Mouse (Mus musculus): Measurements from ENCODE around the gene Sult2b1. TPM values are rescaled to one million over a fixed set of nuclear protein-coding genes. Genes with fewer than 3 reads are reported as not detected.

The Sult2b1 gene
- total RNA-seq, 1 experiment = 1.6 TPM

- Histone ChIP-seq H3K27ac (ENCODE audit: insufficient read depth, low read depth, low read length, poor library complexity, severe bottlenecking) (no peak overlapping the region), H3K9ac (ENCODE audit: insufficient read depth, low read depth, low read length, poor library complexity, severe bottlenecking) (no peak overlapping the region), H3K36me3 (ENCODE audit: control insufficient read depth, insufficient read depth, low read length, poor library complexity, severe bottlenecking) (peaks cover 29% of the 10 kb centered on the region), H3K4me1 (ENCODE audit: control insufficient read depth in 2 of 2, insufficient read depth in 2 of 2, low read length in 2 of 2, poor library complexity in 1 of 2) (peaks cover 0 to 6% of the 10 kb centered on the region in 2 experiments; a peak in 2 of 4 replicates), H3K4me3 (ENCODE audit: insufficient read depth in 1 of 2, low read depth in 1 of 2, low read length in 2 of 2, poor library complexity in 1 of 2, severe bottlenecking in 1 of 2) (peak overlapping the region; percentile 97 to 99; a peak in 3 of 4 replicates), H3K9me3 (ENCODE audit: control insufficient read depth, insufficient read depth, low read depth, low read length) (no peaks in the 10 kb centered on the region)
- in situ Hi-C loops (cut with MboI; ENCODE audit: low sequenced_read_pairs in 2 of 2, unreplicated experiment in 2 of 2) = no loop called here
- no peak for DNase-seq (ENCODE audit: low read depth, low spot score)
- no peak for TF ChIP-seq HCFC1 (IDR thresholded peaks at IDR 0.05; ENCODE audit: borderline replicate concordance, insufficient read depth, low read length)
- TF ChIP-seq ZNF384 (IDR thresholded peaks at IDR 0.05; ENCODE audit: low read depth, low read length) = no peak
- TF ChIP-seq CHD2 (IDR thresholded peaks at IDR 0.05; ENCODE audit: low read depth, low read length) = no peak
- TF ChIP-seq MAFK (IDR thresholded peaks at IDR 0.05; ENCODE audit: insufficient read depth, low read depth, low read length) = no peak
- no peak for TF ChIP-seq ZC3H11A (IDR thresholded peaks at IDR 0.05; ENCODE audit: borderline replicate concordance, low read depth, low read length)
These were observed 46.7 kb upstream of the Sult2b1 start for GRCm38 (mm10) chr7:45831128-45831525.

GRCm38 (mm10) chr7:45830427-45831127 is 46.1 kb upstream of the Sult2b1 start, which contains the start of gene Grwd1:
Grwd1 (minus strand) TSS chr7:45830944.
- Histone ChIP-seq H3K4me1 (ENCODE audit: control insufficient read depth in 2 of 2, insufficient read depth in 2 of 2, low read length in 2 of 2, poor library complexity in 1 of 2) (peaks cover 0 to 7% of the 10 kb centered on the region in 2 experiments; a peak in 2 of 4 replicates), H3K4me3 (ENCODE audit: insufficient read depth in 1 of 2, low read depth in 1 of 2, low read length in 2 of 2, poor library complexity in 1 of 2, severe bottlenecking in 1 of 2) (peak within 1 kb of the TSS; percentile 97 to 99), H3K9ac (ENCODE audit: insufficient read depth, low read depth, low read length, poor library complexity, severe bottlenecking) (peak within 1 kb of the TSS; percentile 99), H3K9me3 (ENCODE audit: control insufficient read depth, insufficient read depth, low read depth, low read length) (no peaks in the 10 kb centered on the region), H3K27ac (ENCODE audit: insufficient read depth, low read depth, low read length, poor library complexity, severe bottlenecking) (0 out of 2 replicates have a peak within 1 kb of the TSS, but pooled peaks have one; percentile 60), H3K36me3 (ENCODE audit: control insufficient read depth, insufficient read depth, low read length, poor library complexity, severe bottlenecking) (peaks cover 34% of the 10 kb centered on the region)
- peak; percentile 90 for DNase-seq (ENCODE audit: low read depth, low spot score)
- in situ Hi-C loops (cut with MboI; ENCODE audit: low sequenced_read_pairs in 2 of 2, unreplicated experiment in 2 of 2) = no loop called here
- TF ChIP-seq ZC3H11A (IDR thresholded peaks at IDR 0.05; ENCODE audit: borderline replicate concordance, low read depth, low read length) (no peak), HCFC1 (IDR thresholded peaks at IDR 0.05; ENCODE audit: borderline replicate concordance, insufficient read depth, low read length) (peak; percentile 88)

GRCm38 (mm10) chr7:45826631-45827030 is 42.2 kb upstream of the Sult2b1 start:
- Histone ChIP-seq H3K4me3 (ENCODE audit: insufficient read depth in 1 of 2, low read depth in 1 of 2, low read length in 2 of 2, poor library complexity in 1 of 2, severe bottlenecking in 1 of 2) (no peak overlapping the region), H3K9me3 (ENCODE audit: control insufficient read depth, insufficient read depth, low read depth, low read length) (no peaks in the 10 kb centered on the region), H3K36me3 (ENCODE audit: control insufficient read depth, insufficient read depth, low read length, poor library complexity, severe bottlenecking) (peaks cover 62% of the 10 kb centered on the region), H3K4me1 (ENCODE audit: control insufficient read depth in 2 of 2, insufficient read depth in 2 of 2, low read length in 2 of 2, poor library complexity in 1 of 2) (peaks cover 0 to 4% of the 10 kb centered on the region in 2 experiments; a peak in 1 of 4 replicates), H3K27ac (ENCODE audit: insufficient read depth, low read depth, low read length, poor library complexity, severe bottlenecking) (no peak overlapping the region), H3K9ac (ENCODE audit: insufficient read depth, low read depth, low read length, poor library complexity, severe bottlenecking) (no peak overlapping the region)
- in situ Hi-C loops (cut with MboI; ENCODE audit: low sequenced_read_pairs in 2 of 2, unreplicated experiment in 2 of 2) = no loop called here
- TF ChIP-seq HCFC1 (IDR thresholded peaks at IDR 0.05; ENCODE audit: borderline replicate concordance, insufficient read depth, low read length) = no peak
- no peak for TF ChIP-seq MAFK (IDR thresholded peaks at IDR 0.05; ENCODE audit: insufficient read depth, low read depth, low read length)
- TF ChIP-seq ZNF384 (IDR thresholded peaks at IDR 0.05; ENCODE audit: low read depth, low read length) = no peak
- DNase-seq (ENCODE audit: low read depth, low spot score) = no peak

- no peak for DNase-seq (ENCODE audit: low read depth, low spot score)
- Histone ChIP-seq H3K9ac (ENCODE audit: insufficient read depth, low read depth, low read length, poor library complexity, severe bottlenecking) (no peak within 1 kb of the TSS), H3K4me1 (ENCODE audit: control insufficient read depth in 2 of 2, insufficient read depth in 2 of 2, low read length in 2 of 2, poor library complexity in 1 of 2) (peaks cover 0 to 4% of the 10 kb centered on the region in 2 experiments; a peak in 1 of 4 replicates), H3K9me3 (ENCODE audit: control insufficient read depth, insufficient read depth, low read depth, low read length) (no peaks in the 10 kb centered on the region), H3K27ac (ENCODE audit: insufficient read depth, low read depth, low read length, poor library complexity, severe bottlenecking) (no peak within 1 kb of the TSS), H3K36me3 (ENCODE audit: control insufficient read depth, insufficient read depth, low read length, poor library complexity, severe bottlenecking) (peaks cover 62% of the 10 kb centered on the region), H3K4me3 (ENCODE audit: insufficient read depth in 1 of 2, low read depth in 1 of 2, low read length in 2 of 2, poor library complexity in 1 of 2, severe bottlenecking in 1 of 2) (no peak within 1 kb of the TSS)
- in situ Hi-C loops (cut with MboI; ENCODE audit: low sequenced_read_pairs in 2 of 2, unreplicated experiment in 2 of 2) = no loop called here
- no peak for TF ChIP-seq CHD2 (IDR thresholded peaks at IDR 0.05; ENCODE audit: low read depth, low read length)
- TF ChIP-seq ZC3H11A (IDR thresholded peaks at IDR 0.05; ENCODE audit: borderline replicate concordance, low read depth, low read length) = no peak
- TF ChIP-seq MAFK (IDR thresholded peaks at IDR 0.05; ENCODE audit: insufficient read depth, low read depth, low read length) = no peak
- TF ChIP-seq ZNF384 (IDR thresholded peaks at IDR 0.05; ENCODE audit: low read depth, low read length) = no peak
- TF ChIP-seq HCFC1 (IDR thresholded peaks at IDR 0.05; ENCODE audit: borderline replicate concordance, insufficient read depth, low read length) = no peak
These were observed 40.1 kb upstream of the Sult2b1 start, which contains the start of gene Kcnj14 for GRCm38 (mm10) chr7:45824598-45824997. Kcnj14 (minus strand) TSS chr7:45824782.

All from ES-E14 (cell line).